10 mouse cellular contexts compared by ENCODE assay signal in genomic region chr4:59859693-59860425, GRCm38 (mm10). TPM values are rescaled to one million over a fixed set of nuclear protein-coding genes. Genes with fewer than 3 reads are reported as not detected.
DNase-seq lines count a peak whose midpoint lies in the region; ATAC-seq and TF ChIP-seq lines count a peak whose summit lies in the region.
"Had no signal": no experiment of that assay in that cellular context is flagged by ENCODE, and none has a peak within 500 bp of the region (broad histone marks: within the 10 kb centered on the region; RNA-seq: fewer than 3 reads in every experiment).

No protein-coding gene starts in this region.

- DNase-seq in ES-CJ7 (ENCODE audit: low read depth, low spot score) = peak; percentile 27
- no peak for DNase-seq in limb, embryonic 14.5 days (ENCODE audit: low spot score)
- DNase-seq in B cell, adult 2 months = no peak
- DNase-seq in heart, postnatal 4 days = no peak
- DNase-seq: liver, embryonic 13.5 days had no signal

- no peak overlapping the region for H3K4me2 ChIP-seq in forebrain, embryonic 15.5 days (replicated peaks)
- H3K4me2 ChIP-seq in forebrain, embryonic 13.5 days = no peak overlapping the region
- no peak overlapping the region for H3K4me2 ChIP-seq in hindbrain, embryonic 12.5 days (replicated peaks)
- H3K4me2 ChIP-seq in limb, embryonic 14.5 days (replicated peaks; ENCODE audit: low read depth, low read length, severe bottlenecking) = no peak overlapping the region
- H3K4me2 ChIP-seq: liver, embryonic 13.5 days had no signal

- ATAC-seq in forebrain, embryonic 15.5 days (replicated peaks) = 0 out of 2 replicates have a peak, but pooled peaks have one; percentile 27
- ATAC-seq in forebrain, embryonic 13.5 days = no peak
- ATAC-seq in hindbrain, embryonic 12.5 days (ENCODE audit: low FRiP score) = peak; percentile 76
- peak; percentile 23; the same call in 1 of the 2 replicates for ATAC-seq in limb, embryonic 14.5 days (ENCODE audit: low FRiP score, low read depth)
- ATAC-seq in granulocyte monocyte progenitor cell, adult 5-6 weeks (replicated peaks; ENCODE audit: poor library complexity, severe bottlenecking) = no peak

- H3K4me1 ChIP-seq in forebrain, embryonic 15.5 days = no peaks in the 10 kb centered on the region
- H3K4me1 ChIP-seq in forebrain, embryonic 13.5 days = no peaks in the 10 kb centered on the region; the same call in 1 of the 2 replicates
- peaks cover 3% of the 10 kb centered on the region; the same call in 1 of the 2 replicates for H3K4me1 ChIP-seq in hindbrain, embryonic 12.5 days
- H3K4me1 ChIP-seq in limb, embryonic 14.5 days (ENCODE audit: control insufficient read depth, insufficient read depth, low read length) = 0 out of 2 replicates have a peak, but pooled peaks cover 4% of the 10 kb centered on the region

- no peak overlapping the region for H3K27ac ChIP-seq in forebrain, embryonic 15.5 days (replicated peaks)
- H3K27ac ChIP-seq in forebrain, embryonic 13.5 days = no peak overlapping the region
- 0 out of 2 replicates have a peak overlapping the region, but pooled peaks have one; percentile 17 for H3K27ac ChIP-seq in hindbrain, embryonic 12.5 days
- H3K27ac ChIP-seq in limb, embryonic 14.5 days (replicated peaks; ENCODE audit: low read depth, low read length) = no peak overlapping the region
- H3K27ac ChIP-seq: liver, embryonic 13.5 days had no signal

- TF ChIP-seq POLR2A in limb, embryonic 14.5 days (IDR thresholded peaks at IDR 0.05; ENCODE audit: borderline replicate concordance, extremely low read depth, insufficient read depth, insufficient read length) = no peak

- H3K4me3 ChIP-seq in forebrain, embryonic 15.5 days = no peak overlapping the region
- H3K4me3 ChIP-seq in forebrain, embryonic 13.5 days = no peak overlapping the region
- H3K4me3 ChIP-seq in hindbrain, embryonic 12.5 days = no peak overlapping the region
- H3K4me3 ChIP-seq in limb, embryonic 14.5 days (replicated peaks; ENCODE audit: low read length) = no peak overlapping the region
- H3K4me3 ChIP-seq: liver, embryonic 13.5 days had no signal

- H3K9ac ChIP-seq in forebrain, embryonic 15.5 days (replicated peaks) = no peak overlapping the region
- no peak overlapping the region for H3K9ac ChIP-seq in forebrain, embryonic 13.5 days
- H3K9ac ChIP-seq in hindbrain, embryonic 12.5 days = no peak overlapping the region; the same call in 1 of the 2 replicates
- no peak overlapping the region for H3K9ac ChIP-seq in limb, embryonic 14.5 days (ENCODE audit: low read depth, low read length, severe bottlenecking)
- H3K9ac ChIP-seq: liver, embryonic 13.5 days had no signal

- no peaks in the 10 kb centered on the region for H3K9me3 ChIP-seq in forebrain, embryonic 15.5 days
- no peaks in the 10 kb centered on the region for H3K9me3 ChIP-seq in forebrain, embryonic 13.5 days (replicated peaks)
- no peaks in the 10 kb centered on the region for H3K9me3 ChIP-seq in hindbrain, embryonic 12.5 days (replicated peaks)
- H3K9me3 ChIP-seq in limb, embryonic 14.5 days (ENCODE audit: control insufficient read depth, low read length) = no peaks in the 10 kb centered on the region
- H3K9me3 ChIP-seq: liver, embryonic 13.5 days had no signal

- 69% methylated on average over 16 of the region's 16 CpGs for WGBS in forebrain, embryonic 15.5 days
- 65% methylated on average over 16 of the region's 16 CpGs for WGBS in forebrain, embryonic 13.5 days
- 66% methylated on average over 16 of the region's 16 CpGs for WGBS in hindbrain, embryonic 12.5 days
- WGBS in limb, embryonic 14.5 days = 52% methylated on average over 16 of the region's 16 CpGs

- no peaks in the 10 kb centered on the region for H3K27me3 ChIP-seq in forebrain, embryonic 15.5 days
- no peaks in the 10 kb centered on the region for H3K27me3 ChIP-seq in forebrain, embryonic 13.5 days
- H3K27me3 ChIP-seq in hindbrain, embryonic 12.5 days = no peaks in the 10 kb centered on the region
- H3K27me3 ChIP-seq in limb, embryonic 14.5 days (ENCODE audit: control insufficient read depth, insufficient read depth, low read length) = no peaks in the 10 kb centered on the region
- H3K27me3 ChIP-seq: liver, embryonic 13.5 days had no signal

- no peaks in the 10 kb centered on the region for H3K36me3 ChIP-seq in forebrain, embryonic 15.5 days
- H3K36me3 ChIP-seq in forebrain, embryonic 13.5 days (ENCODE audit: poor library complexity, severe bottlenecking) = peaks cover 6% of the 10 kb centered on the region; the same call in 1 of the 2 replicates
- H3K36me3 ChIP-seq in hindbrain, embryonic 12.5 days = no peaks in the 10 kb centered on the region
- H3K36me3 ChIP-seq in limb, embryonic 14.5 days (ENCODE audit: control insufficient read depth, insufficient read depth, low read length) = 0 out of 2 replicates have a peak, but pooled peaks cover 3% of the 10 kb centered on the region

RNA-seq across cellular contexts. Expression of gene Snx30, which starts 54.2 kb away (rescaled TPM):
- polyA plus RNA-seq in forebrain, embryonic 15.5 days (2015; fragmentation: Nextera tagmentation; extraction: Ambion mirVana) = 10.7 and 13.0 TPM in 2 replicates
- polyA plus RNA-seq in forebrain, embryonic 13.5 days (2015; fragmentation: Nextera tagmentation; extraction: Ambion mirVana) = 8.8 and 9.4 TPM in 2 replicates
- polyA plus RNA-seq in hindbrain, embryonic 12.5 days (2016; fragmentation: Nextera tagmentation; extraction: Ambion mirVana) = 14.7 and 17.3 TPM in 2 replicates
- polyA plus RNA-seq in limb, embryonic 14.5 days (2012; rRNA removed) = 6.6 and 7.2 TPM in 2 replicates
- 12.0 and 14.0 TPM in 2 replicates for polyA plus RNA-seq in limb, embryonic 14.5 days (2014; fragmentation: Nextera tagmentation; extraction: Ambion mirVana)
- total RNA-seq in heart, postnatal 4 days (2021) = 10 to 100 TPM; 10.3 to 12.9 TPM
- 18.8 and 23.8 TPM in 2 replicates for total RNA-seq in granulocyte monocyte progenitor cell, adult 5-6 weeks (2014; fragmentation: Nextera tagmentation)
- 21.7 and 25.8 TPM in 2 replicates for total RNA-seq in granulocyte monocyte progenitor cell, adult 5-6 weeks (2017)

RNA-seq across cellular contexts. Expression of gene Slc46a2, which starts 55.0 kb away (rescaled TPM):
- polyA plus RNA-seq in forebrain, embryonic 15.5 days (2015; fragmentation: Nextera tagmentation; extraction: Ambion mirVana) = 0.09 TPM in 1 of 2 replicates, not detected in the other
- polyA plus RNA-seq in forebrain, embryonic 13.5 days (2015; fragmentation: Nextera tagmentation; extraction: Ambion mirVana) = not detected in 2 replicates
- polyA plus RNA-seq in hindbrain, embryonic 12.5 days (2016; fragmentation: Nextera tagmentation; extraction: Ambion mirVana) = 0.09 and 0.10 TPM in 2 replicates
- polyA plus RNA-seq in limb, embryonic 14.5 days (2012; rRNA removed) = 0.03 TPM in 1 of 2 replicates, not detected in the other
- 0.08 and 0.17 TPM in 2 replicates for polyA plus RNA-seq in limb, embryonic 14.5 days (2014; fragmentation: Nextera tagmentation; extraction: Ambion mirVana)
- total RNA-seq in heart, postnatal 4 days (2021) = under 1 TPM; 0.19 to 0.27 TPM
- total RNA-seq in granulocyte monocyte progenitor cell, adult 5-6 weeks (2014; fragmentation: Nextera tagmentation) = not detected in 2 replicates
- not detected in 2 replicates for total RNA-seq in granulocyte monocyte progenitor cell, adult 5-6 weeks (2017)
- polyA plus RNA-seq: liver, embryonic 13.5 days; spleen, adult 2 months had no signal

RNA-seq across cellular contexts. Expression of gene Inip, which starts 58.5 kb away (rescaled TPM):
- 77.2 and 80.6 TPM in 2 replicates for polyA plus RNA-seq in forebrain, embryonic 15.5 days (2015; fragmentation: Nextera tagmentation; extraction: Ambion mirVana)
- 96.1 and 96.8 TPM in 2 replicates for polyA plus RNA-seq in forebrain, embryonic 13.5 days (2015; fragmentation: Nextera tagmentation; extraction: Ambion mirVana)
- polyA plus RNA-seq in hindbrain, embryonic 12.5 days (2016; fragmentation: Nextera tagmentation; extraction: Ambion mirVana) = 78.4 and 80.1 TPM in 2 replicates
- 17.6 and 20.4 TPM in 2 replicates for polyA plus RNA-seq in limb, embryonic 14.5 days (2012; rRNA removed)
- polyA plus RNA-seq in limb, embryonic 14.5 days (2014; fragmentation: Nextera tagmentation; extraction: Ambion mirVana) = 40.0 and 49.0 TPM in 2 replicates
- total RNA-seq in heart, postnatal 4 days (2021) = 10 to 100 TPM; 19.7 to 22.7 TPM
- total RNA-seq in granulocyte monocyte progenitor cell, adult 5-6 weeks (2014; fragmentation: Nextera tagmentation) = 49.9 and 71.0 TPM in 2 replicates
- total RNA-seq in granulocyte monocyte progenitor cell, adult 5-6 weeks (2017) = 55.9 and 60.1 TPM in 2 replicates

Comparison
In these comparisons a context has a peak if more than half of its experiments do, and no peak if none do; other contexts are left out.
1. ATAC-seq: peak in forebrain, embryonic 15.5 days (single experiment), hindbrain, embryonic 12.5 days (single experiment) and limb, embryonic 14.5 days (single experiment); none in forebrain, embryonic 13.5 days (single experiment) and granulocyte monocyte progenitor cell, adult 5-6 weeks (single experiment).